Mouse (Mus musculus): ENCODE results near the gene Calcr. TPM values are rescaled to one million over a fixed set of nuclear protein-coding genes. Genes with fewer than 3 reads are reported as not detected.

The Calcr gene
- total and polyA plus RNA-seq, 3 experiments: not detected

GRCm38 (mm10) chr6:3658405-3658804 lies 106.1 kb downstream of the Calcr start:
- Histone ChIP-seq H3K4me1 (ENCODE audit: control insufficient read depth in 1 of 2, insufficient read depth in 2 of 2) (peaks cover 0 to 8% of the 10 kb centered on the region in 2 experiments; a peak in 2 of 4 replicates), H3K9me3 (replicated peaks; ENCODE audit: low read length) (no peaks in the 10 kb centered on the region), H3K4me3 (replicated peaks in 1 of 3; ENCODE audit: low read depth in 2 of 3, low read length in 2 of 3, poor library complexity in 1 of 3) (no peak overlapping the region), H3K27me3 (replicated peaks) (no peaks in the 10 kb centered on the region), H3K36me3 (replicated peaks in 1 of 2; ENCODE audit: control insufficient read depth in 1 of 2, insufficient read depth in 1 of 2, low read length in 1 of 2) (no peaks in the 10 kb centered on the region), H3K79me2 (replicated peaks; ENCODE audit: control insufficient read depth, extremely low read depth, insufficient read depth, poor library complexity, severe bottlenecking) (no peaks in the 10 kb centered on the region), H3K27ac (ENCODE audit: insufficient read depth, low read depth) (no peak overlapping the region), H3K9ac (ENCODE audit: insufficient read depth, low read depth) (no peak overlapping the region), H3K4me2 (ENCODE audit: insufficient read depth, low read depth, poor library complexity, severe bottlenecking) (no peak overlapping the region)
- in situ Hi-C loops (cut with MboI; ENCODE audit: low pct_ligation_motif_present, low pct_unique_long_range_greater_than_20kb, low sequenced_read_pairs): no loop called here
- dilution Hi-C loops (cut with MboI; ENCODE audit: extremely low pct_ligation_motif_present, extremely low pct_unique_long_range_greater_than_20kb, low sequenced_read_pairs): no loop called here
- TF ChIP-seq NELFE (IDR thresholded peaks at IDR 0.05; ENCODE audit: low read depth, low read length): no peak; the same call in 1 of the 2 replicates
- TF ChIP-seq EP300 (IDR thresholded peaks at IDR 0.05; ENCODE audit: low read length): no peak
- TF ChIP-seq IRF4 (IDR thresholded peaks at IDR 0.05; ENCODE audit: low read depth, low read length): peak; percentile 51
- TF ChIP-seq NRF1 (IDR thresholded peaks at IDR 0.05; ENCODE audit: low read depth, low read length): no peak
- peak; percentile 62 for TF ChIP-seq RAD21 (IDR thresholded peaks at IDR 0.05; ENCODE audit: low read depth, low read length)
- TF ChIP-seq CTCF (conservative IDR thresholded peaks at IDR 0.05 in 1 of 2, IDR thresholded peaks at IDR 0.05 in 1 of 2; ENCODE audit: low read depth in 2 of 2, low read length in 2 of 2): peak; percentile 69 to 83
- no peak for TF ChIP-seq ZMIZ1 (IDR thresholded peaks at IDR 0.05; ENCODE audit: low read depth, low read length)
- peak; percentile 53 for TF ChIP-seq SMC3 (IDR thresholded peaks at IDR 0.05; ENCODE audit: low read depth, low read length)
- TF ChIP-seq MAFK (IDR thresholded peaks at IDR 0.05; ENCODE audit: insufficient replicate concordance, low read length): no peak
- TF ChIP-seq ETS1 (conservative IDR thresholded peaks at IDR 0.05; ENCODE audit: low read depth, low read length): no peak
- no peak for TF ChIP-seq MXI1 (IDR thresholded peaks at IDR 0.05; ENCODE audit: low read depth, low read length)
- no peak for TF ChIP-seq USF1 (IDR thresholded peaks at IDR 0.05; ENCODE audit: low read depth, low read length)
- DNase-seq (ENCODE audit: extremely low read depth): peak; percentile 38

Other genes with a start within 250 kb of the Calcr start
- gene Tfpi2, start 224.2 kb upstream of the Calcr start, total RNA-seq (2012; rRNA removed): not detected in 2 replicates
- not detected in 2 replicates for gene Tfpi2, start 224.2 kb upstream of the Calcr start, total RNA-seq (2014; rRNA removed)
- gene Tfpi2, start 224.2 kb upstream of the Calcr start, polyA plus RNA-seq (2012; ENCODE audit: insufficient read length, low read depth): not detected in 2 replicates
- not detected in 2 replicates for gene Gngt1, start 229.1 kb upstream of the Calcr start, total RNA-seq (2012; rRNA removed)
- not detected in 2 replicates for gene Gngt1, start 229.1 kb upstream of the Calcr start, total RNA-seq (2014; rRNA removed)
- not detected in 2 replicates for gene Gngt1, start 229.1 kb upstream of the Calcr start, polyA plus RNA-seq (2012; ENCODE audit: insufficient read length, low read depth)
- gene Gng11, start 239.2 kb upstream of the Calcr start, total RNA-seq (2012; rRNA removed): not detected in 2 replicates
- not detected in 2 replicates for gene Gng11, start 239.2 kb upstream of the Calcr start, total RNA-seq (2014; rRNA removed)
- gene Gng11, start 239.2 kb upstream of the Calcr start, polyA plus RNA-seq (2012; ENCODE audit: insufficient read length, low read depth): not detected in 2 replicates